10 mouse cellular contexts compared by ENCODE assay signal in genomic region chr10:77146901-77147463, GRCm38 (mm10). TPM values are rescaled to one million over a fixed set of nuclear protein-coding genes. Genes with fewer than 3 reads are reported as not detected.
DNase-seq lines count a peak whose midpoint lies in the region; ATAC-seq and TF ChIP-seq lines count a peak whose summit lies in the region.
"Had no signal": no experiment of that assay in that cellular context is flagged by ENCODE, and none has a peak within 500 bp of the region (broad histone marks: within the 10 kb centered on the region; RNA-seq: fewer than 3 reads in every experiment).

No protein-coding gene starts in this region.

- no peak overlapping the region for H3K27ac ChIP-seq in gastrocnemius, adult 2 months
- H3K27ac ChIP-seq in heart, embryonic 10.5 days: peak overlapping the region; percentile 6
- H3K27ac ChIP-seq in limb, embryonic 10.5 days: peak overlapping the region; percentile 9; the same call in 1 of the 2 replicates
- H3K27ac ChIP-seq: midbrain, embryonic 12.5 days had no signal

- peaks cover 25% of the 10 kb centered on the region for H3K9me3 ChIP-seq in E14TG2a.4 (ENCODE audit: low read length)
- no peaks in the 10 kb centered on the region for H3K9me3 ChIP-seq in heart, embryonic 10.5 days
- H3K9me3 ChIP-seq in limb, embryonic 10.5 days (replicated peaks): no peaks in the 10 kb centered on the region
- H3K9me3 ChIP-seq: midbrain, embryonic 12.5 days had no signal

- 85% methylated on average over 4 of the region's 4 CpGs for WGBS in heart, embryonic 10.5 days
- 90% methylated on average over 4 of the region's 4 CpGs for WGBS in limb, embryonic 10.5 days

- intact Hi-C loops in gastrocnemius, adult 2 months (cut with DNase I): no loop called here

- H3K4me3 ChIP-seq in gastrocnemius, adult 2 months: no peak overlapping the region
- peak overlapping the region; percentile 13; the same call in 1 of the 2 replicates for H3K4me3 ChIP-seq in E14TG2a.4 (replicated peaks; ENCODE audit: low read length)
- no peak overlapping the region for H3K4me3 ChIP-seq in heart, embryonic 10.5 days
- H3K4me3 ChIP-seq in limb, embryonic 10.5 days: no peak overlapping the region
- H3K4me3 ChIP-seq: midbrain, embryonic 12.5 days had no signal

- H3K4me1 ChIP-seq in E14TG2a.4 (replicated peaks; ENCODE audit: low read depth, low read length): peaks cover 86% of the 10 kb centered on the region
- peaks cover 80% of the 10 kb centered on the region for H3K4me1 ChIP-seq in heart, embryonic 10.5 days
- peaks cover 67% of the 10 kb centered on the region for H3K4me1 ChIP-seq in limb, embryonic 10.5 days

- peaks cover 84% of the 10 kb centered on the region for H3K36me3 ChIP-seq in E14TG2a.4 (ENCODE audit: insufficient read depth, low read length)
- peaks cover 14% of the 10 kb centered on the region for H3K36me3 ChIP-seq in heart, embryonic 10.5 days
- 0 out of 2 replicates have a peak, but pooled peaks cover 4% of the 10 kb centered on the region for H3K36me3 ChIP-seq in limb, embryonic 10.5 days
- H3K36me3 ChIP-seq: midbrain, embryonic 12.5 days had no signal

- no peak for ATAC-seq in erythroid progenitor cell, adult 5-6 weeks (replicated peaks; ENCODE audit: low FRiP score, poor library complexity, severe bottlenecking)

- H3K27me3 ChIP-seq in E14TG2a.4 (ENCODE audit: insufficient read depth, low read length): no peaks in the 10 kb centered on the region
- no peaks in the 10 kb centered on the region for H3K27me3 ChIP-seq in heart, embryonic 10.5 days (ENCODE audit: insufficient read depth, poor library complexity, severe bottlenecking)
- H3K27me3 ChIP-seq in limb, embryonic 10.5 days (ENCODE audit: low read depth, poor library complexity, severe bottlenecking): no peaks in the 10 kb centered on the region
- H3K27me3 ChIP-seq: midbrain, embryonic 12.5 days had no signal

- TF ChIP-seq CTCF in gastrocnemius, adult 2 months (IDR thresholded peaks at IDR 0.05): no peak
- TF ChIP-seq CTCF in E14TG2a.4 (conservative IDR thresholded peaks at IDR 0.05; ENCODE audit: low read length): no peak

- peak; percentile 68 for DNase-seq in gastrocnemius, adult 2 months
- DNase-seq in gastrocnemius, adult 18-20 months (ENCODE audit: low spot score): no peak
- DNase-seq in heart, embryonic 10.5 days (ENCODE audit: low spot score): no peak
- DNase-seq in limb, embryonic 10.5 days (ENCODE audit: low spot score): no peak
- no peak for DNase-seq in thymus, postnatal 10 days (ENCODE audit: low spot score in 2 of 2)
- DNase-seq in frontal cortex, postnatal 36 days (ENCODE audit: low spot score in 2 of 2): no peak
- DNase-seq: spleen, adult 18-20 months had no signal

RNA-seq across cellular contexts. Expression of gene Col18a1, which starts 19.4 kb away (rescaled TPM):
- 1 to 10 TPM; 3.8 to 6.0 TPM for total RNA-seq in gastrocnemius, adult 2 months (2021)
- total RNA-seq in gastrocnemius, adult 18-20 months (2021): 1 to 10 TPM; 5.2 to 6.6 TPM
- 232 and 318 TPM in 2 replicates for polyA plus RNA-seq in heart, embryonic 10.5 days (2016; fragmentation: Nextera tagmentation; extraction: Ambion mirVana)
- polyA plus RNA-seq in limb, embryonic 10.5 days (2016; fragmentation: Nextera tagmentation; extraction: Ambion mirVana): 149 and 159 TPM in 2 replicates
- not detected in 2 replicates for total RNA-seq in erythroid progenitor cell, adult 5-6 weeks (2015; ENCODE audit: low replicate concordance)
- total RNA-seq in erythroid progenitor cell, adult 5-6 weeks (2017; ENCODE audit: low replicate concordance): 0.26 TPM in 1 of 2 replicates, not detected in the other
